Mouse (Mus musculus) lung, adult 2 months (tissue): ENCODE data around the gene Gm28035.

ENCODE experiments used
- CTCF ChIP-seq: fragments of 200-500 bp; IDR thresholded peaks from 2 replicates; pipeline ENCODE4 v1.5.1; 2011; ENCODE audit warnings: mild to moderate bottlenecking, low read length, control low read depth; ENCODE audit not compliant: insufficient read depth
- POLR2A ChIP-seq: fragments of 200-500 bp; IDR thresholded peaks from 2 replicates; pipeline ENCODE4 v1.6.1; 2011; ENCODE audit warnings: low read depth, mild to moderate bottlenecking, control low read depth, low read length, borderline replicate concordance; ENCODE audit errors: extremely low read depth

DNA sequence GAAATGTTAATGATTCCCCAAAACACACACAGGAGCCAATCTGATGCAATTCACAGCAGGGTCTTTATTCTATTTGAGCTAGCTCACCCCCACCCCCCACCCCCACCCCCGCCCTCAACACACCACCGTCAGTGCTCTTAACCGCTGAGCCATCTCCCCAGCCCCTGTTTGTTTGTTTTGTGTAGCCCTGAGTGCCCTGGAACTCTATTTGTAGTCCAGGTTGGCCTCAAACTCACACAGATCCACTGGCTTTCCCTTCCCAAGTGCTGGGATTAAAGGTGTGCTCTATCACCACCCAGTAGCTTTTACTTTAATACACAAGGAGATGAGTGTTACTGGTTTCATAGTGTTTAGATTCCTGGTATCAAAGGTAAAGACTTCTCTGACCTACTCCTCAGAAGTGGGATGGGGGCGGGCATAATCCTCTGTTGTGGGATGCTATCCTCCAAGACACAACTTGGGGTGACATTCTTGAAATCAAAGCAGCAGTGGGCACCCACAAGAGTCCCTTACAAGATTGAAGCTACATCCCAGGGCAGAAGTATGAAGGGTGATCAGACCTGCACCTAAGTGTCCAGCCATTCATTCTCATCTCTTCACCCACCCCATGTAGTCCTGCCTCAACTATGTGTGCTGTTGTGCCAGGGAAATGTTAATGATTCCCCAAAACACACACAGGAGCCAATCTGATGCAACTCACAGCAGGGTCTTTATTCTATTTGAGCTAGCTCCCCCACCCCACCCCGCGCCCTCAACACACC, 28.8 kb upstream of the Gm28035 start:
- TF ChIP-seq CTCF (no peak), POLR2A (no peak)
